Mouse (Mus musculus) right cerebral cortex, postnatal 10 days (tissue): ENCODE data around the gene Akt1.

Source experiments
- DNase-seq, 2 experiments: peaks; one replicate each; pipeline ENCODE4 v3.0.0; 2021; ENCODE audit warnings: low spot score in 2 of 2

Gene Akt1

DNA sequence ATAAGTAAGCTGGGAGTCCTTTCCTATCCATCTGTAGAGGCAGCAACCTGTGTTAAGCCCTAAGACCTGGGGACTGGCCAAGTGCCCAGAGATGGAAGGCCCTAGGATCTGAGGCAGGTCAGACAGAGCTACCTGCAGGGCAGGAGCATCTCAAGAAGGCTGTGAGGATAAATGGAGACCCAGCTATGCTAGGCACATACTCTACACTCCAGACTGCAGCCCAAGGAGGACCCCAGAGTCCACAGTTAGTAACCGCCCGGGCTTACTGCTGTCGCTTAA lies 13.4 kb downstream of the Akt1 start:
- no peak for DNase-seq

DNA sequence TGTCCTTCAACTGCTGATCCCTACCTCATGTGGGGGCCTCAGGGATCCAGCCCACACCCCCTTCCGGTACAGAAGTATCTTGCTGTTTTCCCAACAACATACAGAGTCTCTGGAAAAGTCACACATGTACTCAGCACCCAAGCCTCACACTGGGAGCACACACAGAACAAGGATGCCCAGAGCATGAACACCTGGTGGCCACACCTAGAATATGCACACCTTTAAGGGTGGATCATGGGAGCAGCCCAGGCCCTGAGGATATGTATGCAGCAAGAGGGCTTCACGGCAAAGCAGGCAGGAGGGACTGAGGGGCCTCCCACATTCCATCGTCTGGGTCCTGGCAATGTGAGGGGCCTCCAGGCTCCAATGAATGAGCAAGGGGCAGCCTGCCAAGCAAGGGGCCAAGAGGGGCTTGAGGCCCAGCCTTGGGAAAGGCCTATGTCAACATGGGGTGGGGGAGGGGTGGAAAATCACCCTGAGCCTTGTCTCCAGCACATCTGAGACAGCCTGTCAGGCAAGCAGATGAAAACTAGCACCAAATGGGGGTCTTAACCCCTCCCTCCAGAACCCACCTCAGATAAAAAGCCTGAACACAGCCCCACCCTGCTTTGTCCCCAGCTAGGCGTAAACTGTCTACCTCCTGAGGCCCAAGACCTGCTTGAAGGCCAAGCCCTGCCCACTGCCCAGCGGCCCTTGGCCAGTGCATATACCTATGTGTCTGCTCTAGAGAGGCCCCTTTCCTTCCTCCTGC lies 13.9 kb downstream of the Akt1 start:
- DNase-seq = no peak

DNA sequence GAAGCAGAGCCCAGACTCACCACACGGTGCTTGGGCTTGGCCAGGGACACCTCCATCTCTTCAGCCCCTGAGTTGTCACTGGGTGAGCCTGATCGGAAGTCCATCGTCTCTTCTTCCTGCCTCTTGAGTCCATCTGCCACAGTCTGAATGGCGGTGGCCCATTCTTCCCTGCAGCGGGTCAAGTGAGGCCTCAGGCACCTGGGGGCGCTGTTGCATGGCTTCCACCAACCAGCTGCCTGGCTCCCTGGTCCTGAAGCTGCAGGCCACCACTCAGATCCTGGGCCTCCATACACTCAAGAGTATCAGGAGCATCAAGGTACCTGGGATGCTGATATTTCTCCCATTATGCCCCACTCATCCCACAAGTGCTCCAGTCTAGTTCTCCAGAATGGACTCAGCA lies 15.6 kb downstream of the Akt1 start:
- DNase-seq = peak in 1 of 2 experiments; percentile 74

DNA sequence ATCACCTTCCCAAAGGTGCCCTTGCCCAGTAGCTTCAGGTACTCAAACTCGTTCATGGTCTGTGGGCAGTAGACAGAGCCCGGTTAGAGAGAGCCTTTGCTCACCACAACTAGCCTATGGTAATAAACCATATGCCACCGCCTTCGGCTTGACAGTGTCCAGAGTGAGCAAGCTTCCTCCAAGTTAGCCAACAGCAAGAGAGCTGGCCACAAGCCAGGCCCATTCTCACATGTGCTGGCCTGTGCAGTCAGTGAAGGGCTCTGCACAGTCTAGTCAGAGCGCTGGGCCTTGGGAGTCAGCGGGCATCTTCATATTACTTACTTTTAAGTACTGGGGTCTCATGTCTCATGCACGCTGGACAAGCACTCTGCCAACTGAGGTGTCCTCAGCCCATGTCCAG lies 16.1 kb downstream of the Akt1 start:
- DNase-seq = peak in 1 of 2 experiments; percentile 62

DNA sequence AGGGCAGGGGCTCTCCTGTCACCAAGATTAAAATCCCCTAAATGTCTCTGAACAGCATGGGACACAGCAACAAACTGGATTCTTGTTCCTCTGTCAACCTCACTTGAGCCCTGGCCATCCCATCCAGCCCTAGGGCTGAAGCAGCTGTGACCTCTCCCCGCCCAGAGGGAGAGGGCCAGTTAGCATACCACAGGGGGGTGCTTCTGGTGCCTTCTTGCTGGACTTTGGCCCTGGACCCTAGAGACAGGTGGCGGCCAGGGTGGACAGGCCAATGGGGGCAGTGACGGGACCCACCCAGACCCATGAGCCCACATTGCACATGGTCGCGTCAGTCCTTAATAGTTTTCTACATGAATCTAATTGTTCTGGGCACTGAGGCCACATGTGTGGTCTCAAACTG lies 20.6 kb downstream of the Akt1 start:
- no peak for DNase-seq

DNA sequence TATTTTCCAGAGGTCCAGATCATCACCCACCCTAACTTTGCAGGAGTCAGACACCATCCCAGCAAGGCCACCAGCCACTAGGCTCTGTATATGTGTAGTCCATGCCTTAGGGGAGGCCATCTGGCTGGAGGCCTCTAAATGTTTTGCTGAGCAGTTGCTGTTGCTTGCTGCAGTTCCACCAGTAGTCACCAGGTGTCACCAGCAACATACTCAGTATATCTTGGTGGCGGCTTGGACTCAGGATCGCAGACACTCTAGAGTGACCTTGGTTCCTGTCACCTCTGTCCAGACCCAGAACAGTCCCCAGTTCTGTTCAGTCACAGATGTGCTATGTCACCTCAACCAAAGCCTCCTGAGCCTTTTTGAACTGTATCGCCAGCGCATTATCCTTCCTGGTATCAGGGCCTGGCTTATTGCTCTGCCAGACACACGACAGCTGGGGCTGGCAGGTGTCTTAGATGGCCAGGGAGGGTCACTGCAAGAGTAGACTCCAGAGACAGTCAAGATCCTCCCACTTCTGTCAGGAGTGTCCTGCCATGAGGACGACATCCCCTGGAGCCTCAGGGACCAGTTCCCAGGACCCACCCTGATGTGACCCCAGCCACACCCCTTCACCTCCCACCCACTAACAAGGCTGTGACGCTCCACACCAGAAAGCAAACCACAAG lies 21.4 kb downstream of the Akt1 start:
- peak; percentile 87 to 90 for DNase-seq

DNA sequence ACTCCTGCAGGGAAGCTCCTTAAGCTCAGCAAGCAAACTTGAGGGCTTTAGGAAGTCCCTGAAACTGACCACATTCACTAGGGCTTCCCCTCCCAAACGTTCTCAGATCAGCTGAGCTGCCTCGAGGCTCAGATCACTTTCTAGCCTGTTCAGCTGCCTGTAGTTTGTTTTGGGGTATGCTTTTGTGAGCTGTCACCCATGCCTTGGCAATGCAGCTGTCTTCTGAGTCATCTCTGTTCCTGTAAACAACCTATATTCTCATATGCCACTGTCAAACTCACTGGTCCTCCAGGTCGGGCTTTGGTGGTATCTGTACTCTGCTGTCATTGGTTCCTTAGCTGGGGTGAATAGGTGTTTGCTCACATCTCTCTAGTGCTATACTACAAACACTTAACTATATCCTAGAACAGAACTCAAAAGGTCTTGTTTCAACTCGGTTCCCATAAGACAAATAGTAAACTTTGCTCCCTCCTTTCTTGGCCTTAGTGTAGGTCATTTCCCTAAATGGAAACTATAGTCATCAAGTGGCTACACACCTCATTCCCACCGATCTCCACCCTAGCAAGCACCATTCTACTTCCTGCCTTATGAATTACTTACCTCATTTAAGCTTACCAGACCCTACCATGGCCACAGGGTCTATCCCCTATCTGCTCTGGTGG lies 22.8 kb downstream of the Akt1 start:
- no peak for DNase-seq

DNA sequence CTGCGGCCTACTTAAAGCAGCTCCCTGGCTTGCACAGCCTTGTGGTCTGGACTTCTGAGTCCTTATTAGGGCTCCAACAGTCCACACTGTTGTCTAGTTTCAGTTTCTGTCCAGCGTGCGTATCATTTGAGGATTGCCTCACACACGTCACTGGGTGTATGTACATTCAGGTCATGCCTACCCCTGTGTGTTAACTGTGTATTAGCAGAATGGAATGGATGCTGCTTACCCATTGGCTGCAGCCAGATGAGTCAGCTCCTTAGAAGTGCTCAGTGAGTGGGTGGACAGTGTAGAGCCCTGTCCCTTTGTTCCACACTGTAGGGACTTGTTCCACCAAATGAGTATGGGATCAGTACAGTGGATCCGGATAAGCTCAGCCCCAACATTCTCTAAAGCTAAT lies 26.6 kb downstream of the Akt1 start:
- DNase-seq = no peak

DNA sequence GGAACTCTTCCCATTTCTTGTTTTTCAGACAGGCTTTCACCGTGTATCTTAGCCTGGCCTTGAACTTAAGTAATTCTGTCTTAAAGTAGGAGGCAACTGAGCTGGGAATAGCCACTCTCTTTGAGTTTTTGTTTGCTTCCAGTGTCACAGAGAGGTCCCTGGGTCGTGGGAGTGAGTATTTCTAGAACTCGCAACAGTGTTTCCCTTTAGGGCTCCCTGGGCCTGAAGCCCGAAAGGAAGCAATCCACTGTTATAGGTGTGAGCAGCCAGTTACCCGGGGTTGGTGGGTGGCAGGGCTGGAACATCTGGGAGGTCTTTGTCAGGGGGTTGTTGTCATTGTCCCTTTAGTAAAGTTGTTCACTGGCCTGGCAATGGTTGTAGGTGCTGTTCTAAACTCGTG lies 28.5 kb downstream of the Akt1 start:
- no peak for DNase-seq

DNA sequence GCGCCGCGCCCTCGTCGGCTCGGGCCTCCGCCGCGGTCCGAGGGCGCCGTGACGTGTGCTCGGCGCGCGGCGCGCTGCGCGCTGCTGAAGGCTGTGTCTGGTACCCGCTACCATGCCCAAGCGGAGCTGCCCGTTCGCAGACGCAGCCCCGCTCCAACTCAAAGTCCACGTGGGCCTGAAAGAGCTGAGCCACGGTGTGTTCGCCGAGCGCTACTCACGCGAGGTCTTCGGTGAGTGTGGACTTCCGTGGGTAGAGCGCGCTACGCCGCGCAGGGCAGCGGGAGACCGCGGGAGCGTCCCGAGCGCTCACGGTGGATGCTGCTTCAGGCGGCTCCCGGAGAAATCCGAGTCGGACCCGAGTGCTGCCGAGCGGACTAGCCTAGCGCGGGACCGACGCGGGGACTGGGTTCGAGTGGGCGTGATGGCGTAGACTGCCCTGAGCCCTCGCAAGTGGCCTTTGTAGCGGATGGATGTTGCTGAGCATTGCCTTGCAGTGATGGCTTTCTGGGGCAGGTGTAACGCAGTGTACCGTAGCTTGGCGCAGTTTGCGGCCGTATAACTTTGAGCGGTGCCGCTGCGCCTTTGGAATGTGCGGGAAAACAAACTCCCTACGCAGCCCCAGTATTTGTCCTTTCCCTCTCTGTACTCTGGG lies 29.7 kb downstream of the Akt1 start:
- peak in 1 of 2 experiments; percentile 74 for DNase-seq

DNA sequence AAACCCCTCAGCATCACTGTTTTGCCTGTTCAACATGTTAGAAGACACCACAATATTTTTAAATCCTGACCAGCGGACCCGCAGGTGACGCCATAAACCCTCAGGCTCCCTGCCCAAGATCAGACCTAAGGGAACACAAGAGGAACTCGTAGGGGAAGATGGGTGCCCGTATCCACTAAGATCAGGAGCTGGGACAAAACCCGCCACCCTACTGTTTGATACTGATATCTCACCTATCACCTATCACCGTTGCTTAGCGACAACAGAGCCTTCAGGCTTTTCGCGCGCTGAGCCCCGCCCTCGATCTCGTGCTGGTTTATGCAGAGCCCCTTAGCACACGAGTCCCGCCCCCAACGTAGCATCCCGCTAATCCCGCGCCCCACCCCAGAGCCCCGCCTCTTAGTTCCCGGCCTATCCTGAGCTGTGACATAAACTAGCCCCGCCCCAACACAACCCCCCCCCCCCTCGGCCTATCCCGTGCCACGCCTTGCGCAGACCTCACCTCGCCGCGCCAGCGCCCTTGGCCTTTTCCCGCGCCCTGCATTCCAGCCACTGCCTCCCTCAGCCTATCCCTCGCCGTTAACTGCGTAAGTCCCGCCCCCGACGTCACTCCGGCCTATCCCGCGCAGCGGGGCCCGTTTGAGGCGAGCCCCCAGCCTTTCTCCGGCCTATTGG lies 30.4 kb downstream of the Akt1 start, which contains the start of gene Siva1:
TSS of gene Siva1 (plus strand) at position 500 of the 675 bp plus-strand sequence.
- DNase-seq = peak; percentile 98

DNA sequence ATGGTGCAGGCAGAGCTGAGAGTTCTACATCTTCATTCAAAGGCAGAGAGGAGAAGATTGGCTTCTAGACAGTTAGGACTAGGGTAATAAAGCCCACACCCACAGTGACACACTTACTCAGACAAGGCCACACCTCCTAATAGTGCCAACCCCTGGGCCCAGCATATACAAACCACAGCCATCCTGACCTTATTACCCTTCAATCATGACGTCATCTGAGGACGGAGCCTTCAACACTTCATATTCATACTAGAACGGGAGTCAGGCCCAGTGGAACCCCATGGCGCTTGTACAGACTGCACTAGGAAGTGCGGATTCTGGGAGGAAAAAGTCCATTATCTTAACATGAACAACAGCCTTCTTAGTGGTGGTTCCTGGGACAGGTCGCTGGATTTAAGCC lies 31.6 kb downstream of the Akt1 start:
- DNase-seq = no peak

DNA sequence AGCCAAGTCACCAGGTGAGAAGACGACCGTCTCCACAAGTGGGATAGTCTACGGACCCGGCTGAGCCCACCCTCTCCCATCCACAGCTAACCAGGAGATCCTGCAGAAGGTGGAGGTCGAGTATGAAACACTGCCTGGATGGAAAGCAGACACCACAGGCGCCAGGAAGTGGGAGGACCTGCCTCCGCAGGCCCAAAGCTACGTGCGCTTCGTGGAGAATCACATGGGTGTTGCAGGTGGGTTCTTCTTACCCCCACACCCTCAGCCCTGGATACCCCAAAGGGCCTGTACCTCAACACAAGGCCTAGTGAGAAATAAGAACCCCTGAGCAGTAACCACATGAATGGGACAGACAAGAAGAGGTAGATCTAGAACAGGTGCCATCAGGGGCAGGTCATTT lies 35.2 kb downstream of the Akt1 start:
- no peak for DNase-seq

DNA sequence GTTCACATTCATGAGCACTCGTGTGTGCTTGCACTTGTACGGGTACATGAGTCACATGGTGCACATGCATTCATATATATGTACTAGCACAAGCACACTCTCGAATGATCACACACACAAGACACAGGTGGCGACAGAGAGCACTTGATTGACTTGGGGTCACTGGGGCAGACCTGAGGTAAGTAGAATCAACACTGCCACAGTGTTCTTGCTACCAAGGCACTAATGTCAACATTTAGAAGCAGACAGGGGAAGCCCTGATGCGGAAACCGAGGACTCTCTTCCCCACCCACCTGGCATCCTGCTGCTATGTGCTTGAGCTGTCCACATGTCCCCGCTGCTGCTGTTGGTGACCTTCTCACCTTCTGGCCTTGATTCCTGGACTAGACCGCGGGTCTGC lies 41.0 kb downstream of the Akt1 start:
- DNase-seq = no peak

DNA sequence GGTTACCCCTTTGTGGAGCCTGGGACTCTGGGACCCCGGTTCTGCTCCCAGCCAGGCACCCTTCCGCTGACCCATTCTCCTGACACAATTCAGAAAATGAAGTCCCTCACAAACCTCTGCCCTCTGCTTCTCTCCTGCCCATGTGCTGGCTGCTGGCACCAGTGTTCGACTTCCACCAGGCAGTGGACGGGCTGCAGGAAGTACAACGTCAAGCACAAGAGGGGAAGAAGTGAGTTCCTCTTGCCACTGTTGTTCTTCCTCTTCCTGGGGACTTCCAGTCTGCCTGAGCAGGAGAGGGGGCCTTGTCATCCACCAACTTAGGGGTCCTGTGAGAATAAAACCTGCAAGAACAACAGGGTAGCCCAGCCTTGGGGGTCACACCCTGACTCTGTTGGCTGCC lies 41.8 kb downstream of the Akt1 start:
- no peak for DNase-seq

DNA sequence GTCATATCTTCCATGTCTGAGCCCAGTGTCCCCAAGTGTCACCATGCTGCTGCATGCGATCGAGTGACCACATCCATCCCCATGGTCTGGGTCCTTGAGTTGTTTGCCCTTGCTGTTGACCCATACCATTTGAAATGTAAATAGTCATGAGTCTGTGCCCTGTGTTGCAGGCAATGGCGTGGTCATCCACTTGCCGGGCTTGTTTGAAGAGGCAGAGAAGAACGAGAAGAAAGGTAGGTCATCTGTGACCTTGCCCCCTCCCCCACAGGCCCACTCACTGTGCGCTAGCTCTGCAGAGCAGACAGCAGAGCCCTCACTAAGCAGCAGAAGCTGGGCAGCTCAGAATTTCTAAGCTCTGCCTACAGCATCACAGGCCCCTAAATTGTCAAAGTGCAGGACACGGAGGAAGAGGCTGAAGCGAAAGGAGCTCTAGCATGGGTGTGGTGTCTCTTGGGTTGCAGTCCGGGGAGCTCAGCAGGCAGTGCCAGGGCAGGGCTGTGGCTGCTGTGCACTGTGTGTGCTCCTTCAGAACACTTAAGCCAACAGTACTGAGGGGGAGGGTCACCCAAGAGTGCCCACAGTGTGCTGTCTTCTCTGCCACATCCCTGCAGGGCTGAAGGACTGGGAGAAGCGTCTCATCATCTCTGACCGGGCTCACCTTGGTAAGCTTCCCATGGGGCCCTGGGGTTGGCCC lies 42.5 kb downstream of the Akt1 start:
- DNase-seq = no peak

DNA sequence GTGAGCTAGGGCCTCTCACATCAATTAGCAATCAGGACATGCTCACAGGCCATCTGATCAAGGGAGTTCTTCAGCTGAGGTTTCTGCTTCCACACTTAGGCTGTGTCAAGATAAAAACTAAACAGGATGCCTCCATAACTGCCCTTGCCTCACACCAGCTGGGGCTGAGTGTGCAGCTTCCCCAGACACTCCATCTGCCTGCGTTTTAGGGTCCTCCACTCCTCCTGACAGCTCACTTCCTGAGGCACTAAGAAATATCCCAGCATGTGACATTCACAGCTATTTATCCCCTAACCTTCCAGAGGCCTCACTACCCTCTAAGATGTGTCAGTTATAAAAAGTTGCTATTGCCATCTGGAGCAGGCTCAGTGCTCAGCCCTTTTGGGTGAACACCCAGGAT lies 43.2 kb downstream of the Akt1 start:
- DNase-seq = no peak

DNA sequence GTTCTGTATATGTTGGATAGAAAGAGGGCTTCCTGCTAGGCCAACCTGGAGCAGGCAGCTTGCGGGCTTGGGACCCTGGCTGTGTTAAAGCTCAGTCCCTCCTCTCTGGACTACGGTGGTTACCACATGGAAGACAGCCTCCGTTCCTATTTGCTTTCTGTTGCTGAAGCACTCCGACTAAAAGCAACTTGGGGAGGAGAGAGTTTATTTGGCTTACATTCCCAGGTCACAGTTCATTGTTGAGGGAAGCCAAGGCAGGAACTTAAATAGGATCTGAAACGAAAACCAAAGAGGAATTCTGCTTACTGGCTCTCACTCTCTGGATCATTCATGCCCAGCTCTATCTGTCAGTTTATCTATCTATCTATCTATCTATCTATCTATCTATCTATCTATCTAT lies 43.9 kb downstream of the Akt1 start:
- no peak for DNase-seq

DNA sequence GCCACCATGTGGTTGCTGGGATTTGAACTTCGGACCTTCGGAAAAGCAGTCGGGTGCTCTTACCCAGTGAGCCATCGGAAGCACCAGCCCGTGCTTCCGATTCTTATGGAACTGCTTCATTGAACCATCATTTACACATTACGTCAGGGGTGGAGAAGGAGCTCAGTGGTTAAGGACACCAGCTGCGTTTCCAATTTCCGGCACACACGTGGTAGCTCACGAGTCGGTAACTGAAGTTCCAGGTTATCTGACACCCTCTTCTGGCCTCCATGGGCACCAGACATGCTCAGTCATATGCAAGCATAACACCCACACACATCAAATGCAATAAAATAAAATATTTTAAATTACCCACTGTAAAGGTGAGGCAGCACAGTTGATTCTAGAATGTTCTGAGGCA lies 44.7 kb downstream of the Akt1 start:
- no peak for DNase-seq

DNA sequence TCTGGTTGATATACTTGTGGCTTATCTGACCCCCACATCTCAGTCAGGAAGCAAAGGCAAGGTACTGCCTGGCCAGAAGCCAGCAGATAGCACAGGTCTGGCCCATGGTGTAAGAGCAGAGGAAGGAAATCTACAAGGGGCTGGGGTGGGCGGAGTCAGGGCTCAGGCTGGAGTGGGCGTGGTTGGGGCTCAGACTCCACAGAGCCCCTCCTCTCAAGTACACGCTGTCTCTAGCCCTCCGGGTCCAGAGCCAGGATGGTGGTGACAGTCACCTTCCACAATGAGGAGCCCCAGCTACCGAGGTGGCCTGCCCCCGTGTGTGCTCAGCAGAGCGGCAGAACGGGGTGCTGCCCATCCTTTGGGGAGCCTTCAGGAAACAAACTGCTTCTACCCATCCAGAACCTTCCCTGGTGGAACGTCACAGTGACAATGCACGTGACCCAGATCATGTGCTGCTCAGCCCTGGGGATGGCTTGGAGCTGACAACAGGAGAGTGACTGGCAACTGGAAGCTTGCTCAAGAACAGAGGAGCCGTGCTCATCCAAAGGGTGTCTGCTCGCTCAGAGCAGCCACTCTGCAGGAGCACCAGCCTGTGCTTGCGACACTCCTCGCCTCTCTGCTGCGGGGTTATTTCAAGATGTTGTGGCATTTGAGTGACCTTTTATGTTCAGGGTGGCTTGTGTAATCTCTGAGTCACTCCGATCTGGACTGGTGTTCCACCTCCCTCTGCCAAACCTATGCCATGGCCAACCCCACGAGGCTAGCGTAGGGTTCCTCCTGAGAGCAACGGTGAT lies 45.6 kb downstream of the Akt1 start:
- DNase-seq = no peak

DNA sequence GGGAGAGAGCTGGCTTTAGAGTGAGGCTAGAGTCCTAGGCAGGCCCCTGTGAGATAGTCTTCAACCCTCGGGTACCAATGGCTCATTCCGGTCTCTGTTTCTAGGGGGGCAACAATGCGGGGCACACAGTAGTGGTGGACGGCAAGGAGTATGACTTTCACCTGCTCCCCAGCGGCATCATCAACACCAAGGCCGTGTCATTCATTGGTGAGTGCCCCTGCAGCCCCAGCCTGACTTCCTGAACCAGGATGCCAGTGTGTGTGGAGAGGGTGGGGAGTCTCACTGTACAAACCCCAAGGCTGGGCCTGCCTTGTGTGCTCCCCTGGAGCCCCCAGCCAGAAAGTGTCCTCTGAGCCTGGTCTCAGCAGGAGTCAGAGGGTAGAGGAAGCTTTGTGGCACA lies 46.5 kb downstream of the Akt1 start:
- no peak for DNase-seq
